Mouse (Mus musculus): ENCODE results near the gene Car5b. TPM values are rescaled to one million over a fixed set of nuclear protein-coding genes. Genes with fewer than 3 reads are reported as not detected.

Car5b gene
- polyA plus RNA-seq (2017; shearing (Covaris generic)) = 9.9 TPM

GRCm38 (mm10) chrX:164027607-164028289 lies at the start of gene Car5b:
TSS of gene Car5b (minus strand) at chrX:164027997.

GRCm38 (mm10) chrX:164076040-164076775 lies 48.4 kb upstream of the Car5b start, which contains the start of gene Siah1b:
TSS of gene Siah1b (minus strand) at chrX:164076493.

GRCm38 (mm10) chrX:163958467-163958875 lies 69.3 kb downstream of the Car5b start, which contains the start of gene Zrsr2:
TSS of gene Zrsr2 (minus strand) at chrX:163958661.

Other genes with a start within 250 kb of the Car5b start
- gene Ap1s2, start 119.0 kb downstream of the Car5b start, polyA plus RNA-seq (2017; shearing (Covaris generic)) = 49.4 TPM
- gene Zrsr2, start 69.3 kb downstream of the Car5b start, polyA plus RNA-seq (2017; shearing (Covaris generic)) = 119 TPM
- gene Siah1b, start 48.5 kb upstream of the Car5b start, polyA plus RNA-seq (2017; shearing (Covaris generic)) = 5.9 TPM
- gene Cltrn, start 60.8 kb upstream of the Car5b start, polyA plus RNA-seq (2017; shearing (Covaris generic)) = not detected
- gene Ace2, start 111.3 kb upstream of the Car5b start, polyA plus RNA-seq (2017; shearing (Covaris generic)) = not detected
- gene Bmx, start 230.2 kb upstream of the Car5b start, polyA plus RNA-seq (2017; shearing (Covaris generic)) = not detected
- gene Pir, start 241.4 kb upstream of the Car5b start, polyA plus RNA-seq (2017; shearing (Covaris generic)) = not detected